Mouse (Mus musculus): ENCODE measurements at regions not wholly inside any gene's neighbourhood (a gene's known extent, or its start where the extent isn't known, plus 50 kb on each side); places are given as distances from the start of the nearest gene placed in this dataset.
A peak's percentile ranks its signal among the peaks of the same experiment; 100 is the strongest.

DNA sequence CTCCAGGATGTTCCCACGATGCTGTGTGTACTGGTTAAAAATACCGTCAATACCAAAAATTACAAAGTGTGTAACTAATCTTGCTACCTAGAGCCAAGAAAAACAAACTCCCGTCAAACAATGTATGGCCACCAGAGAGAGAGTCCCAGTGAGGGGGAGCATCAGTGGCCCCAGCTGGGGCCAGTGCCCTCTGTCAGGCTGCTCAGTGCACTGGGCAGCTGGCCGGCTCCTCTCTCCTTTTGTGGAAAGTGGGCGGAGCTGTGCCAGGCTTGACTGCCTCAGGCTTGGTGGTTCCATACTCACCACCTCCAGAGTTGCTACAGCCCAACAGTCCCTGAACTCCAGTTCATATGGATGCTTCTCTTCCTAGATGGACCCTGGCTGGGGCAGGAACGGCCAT is 53.8 kb upstream of the Sept5 start:
- no peak for DNase-seq (ENCODE audit: low spot score)

DNA sequence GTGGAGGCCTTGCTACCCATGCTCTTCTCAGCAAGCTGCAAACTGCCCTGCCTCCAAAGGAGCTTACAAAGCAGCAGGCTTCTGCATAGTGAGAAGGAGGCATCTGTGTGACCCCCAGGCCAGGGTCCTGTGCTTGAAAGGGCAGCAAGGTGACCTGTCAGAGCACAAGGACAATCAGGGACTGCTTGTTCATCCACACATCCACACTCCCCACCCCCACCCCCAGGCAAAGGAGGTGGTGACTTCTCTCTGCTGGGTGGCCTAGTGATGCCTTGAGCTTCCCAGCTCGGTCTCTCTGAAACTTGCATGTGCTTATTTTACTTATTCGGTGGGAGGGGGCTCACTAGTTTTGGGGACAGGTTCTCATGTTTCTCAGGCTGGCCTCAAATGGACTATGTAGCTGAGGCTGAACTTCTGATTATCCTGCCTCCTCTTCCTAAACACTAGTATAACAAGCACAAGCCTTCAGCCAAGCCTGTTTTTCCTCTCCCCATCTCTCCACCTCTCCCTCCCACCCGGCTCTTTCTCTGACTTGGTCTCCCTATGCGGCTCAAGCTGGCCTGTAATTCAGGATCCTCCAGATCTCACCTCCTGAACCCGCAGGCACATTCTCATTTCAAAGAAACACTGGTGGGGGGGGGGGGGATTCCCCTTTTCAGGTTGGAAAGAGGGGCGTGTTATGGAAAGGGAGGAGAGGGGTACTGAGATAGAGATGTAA is 56.4 kb upstream of the Sept5 start:
- DNase-seq (ENCODE audit: low spot score) = peak; percentile 9

GRCm38 (mm10) chr16:18686916-18687315 is 57.2 kb upstream of the Sept5 start:
- DNase-seq (ENCODE audit: low spot score) = peak; percentile 87

DNA sequence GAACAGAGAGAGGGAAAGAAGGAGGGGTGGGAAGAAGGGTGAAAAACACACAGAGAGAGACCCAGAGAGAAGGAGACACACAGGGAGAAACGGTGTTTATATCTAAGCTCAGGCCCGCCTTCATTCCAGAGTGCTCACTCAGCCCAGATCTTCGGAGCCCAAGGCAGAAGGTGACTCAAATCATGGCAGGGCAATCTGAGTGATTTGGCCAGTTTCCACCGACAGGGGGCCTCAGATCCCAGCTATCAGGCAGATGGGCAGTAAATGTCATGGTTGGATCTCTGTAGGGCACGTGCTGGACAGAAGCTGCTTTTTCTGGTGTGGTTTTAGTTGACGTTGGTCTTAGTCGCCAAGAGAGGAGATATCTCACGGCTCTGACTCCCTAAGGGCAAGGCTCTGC is 57.6 kb upstream of the Sept5 start:
- peak; percentile 70 for DNase-seq (ENCODE audit: low spot score)

DNA sequence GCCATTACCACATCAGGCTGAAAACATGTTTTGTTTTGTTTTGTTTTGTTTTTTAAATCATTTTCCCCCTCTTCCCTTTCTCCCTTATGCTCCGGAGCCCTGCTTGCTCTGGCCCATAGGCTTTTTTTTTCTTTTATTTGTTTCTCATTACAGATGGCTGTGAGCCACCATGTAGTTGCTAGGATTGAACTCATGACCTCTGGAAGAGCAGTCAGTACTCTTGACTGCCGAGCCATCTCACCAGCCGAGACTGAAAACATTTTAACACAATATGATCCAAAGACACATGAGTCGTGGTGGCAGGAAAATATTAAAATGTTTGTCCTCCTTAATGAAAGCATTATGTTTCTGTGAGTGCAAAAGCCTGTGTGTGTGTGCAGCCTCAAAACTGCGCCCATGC is 65.8 kb upstream of the Sept5 start:
- no peak for DNase-seq (ENCODE audit: low spot score)

GRCm38 (mm10) chr16:18696074-18696819 is 66.5 kb upstream of the Sept5 start:
- peak; percentile 48 for DNase-seq (ENCODE audit: low spot score)

- DNase-seq (ENCODE audit: low spot score) = no peak
These were observed 67.0 kb upstream of the Sept5 start for GRCm38 (mm10) chr16:18696820-18697168.

DNA sequence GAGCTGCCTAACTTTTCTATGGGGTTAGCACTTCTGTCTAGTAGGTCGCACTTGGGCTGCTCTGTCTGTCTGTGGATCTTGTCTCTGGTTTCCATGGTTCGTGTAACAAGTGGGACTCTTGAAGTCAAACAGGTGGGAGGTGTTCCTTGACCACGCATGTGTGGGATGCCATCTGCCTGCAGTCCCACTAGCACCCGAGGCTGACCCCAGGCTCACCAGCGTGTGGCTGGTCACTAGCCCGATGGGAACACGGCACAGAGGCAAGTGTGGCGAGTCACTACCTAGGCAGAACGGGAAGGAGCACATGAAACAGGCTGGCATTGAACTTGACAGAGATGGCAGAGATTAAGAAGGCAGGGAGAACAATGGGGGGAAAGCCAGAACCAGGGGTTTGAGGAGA is 72.5 kb upstream of the Cldn5 start:
- no peak for DNase-seq (ENCODE audit: low spot score)

GRCm38 (mm10) chr16:18705028-18705648 is 71.5 kb upstream of the Cldn5 start:
- no peak for DNase-seq (ENCODE audit: low spot score)

DNA sequence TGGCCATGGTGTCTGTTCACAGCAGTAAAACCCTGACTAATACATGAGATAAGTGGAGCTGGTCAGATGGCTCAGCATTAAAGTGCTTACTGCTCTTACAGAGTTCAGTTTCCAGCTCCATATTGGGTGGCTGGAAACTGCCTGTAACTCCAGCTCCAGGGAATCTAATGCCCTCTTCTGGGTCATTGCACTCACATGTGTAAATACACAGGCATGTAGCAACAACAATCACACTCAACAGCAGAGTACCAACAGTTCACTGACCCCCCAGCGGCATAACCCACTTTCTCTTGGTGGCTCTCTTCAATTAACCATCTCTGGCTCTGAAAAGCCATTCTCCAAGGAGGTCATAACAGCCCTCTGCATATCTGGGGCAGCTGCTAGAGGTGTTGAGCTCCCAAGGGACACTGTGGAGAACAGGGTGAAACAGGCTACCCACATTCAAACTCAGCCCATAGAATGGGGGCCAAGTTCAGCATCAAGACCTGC is 65.0 kb upstream of the Cldn5 start:
- DNase-seq (ENCODE audit: low spot score) = no peak

- no peak for DNase-seq (ENCODE audit: low spot score)
These were observed 63.6 kb upstream of the Cldn5 start for GRCm38 (mm10) chr16:18713017-18713416.

DNA sequence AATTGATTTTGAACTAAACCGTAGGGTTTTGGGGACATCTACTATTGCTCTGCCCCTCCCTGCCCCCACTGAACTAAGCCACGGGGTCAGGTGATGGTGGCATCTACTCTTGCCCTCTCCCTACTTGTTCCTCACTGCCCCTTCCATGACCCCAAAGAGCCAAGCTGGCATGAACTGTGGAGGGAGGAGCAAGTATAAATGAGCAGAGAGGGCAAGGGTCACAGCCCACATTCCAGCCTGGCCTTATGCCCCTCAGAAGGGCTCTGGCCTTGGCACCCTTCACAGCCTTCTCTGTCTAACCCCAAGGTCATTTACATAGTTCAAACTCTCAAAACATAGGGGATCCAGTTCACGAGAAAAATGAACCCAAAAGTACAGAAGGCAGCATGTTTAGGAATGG is 61.3 kb upstream of the Cldn5 start:
- no peak for DNase-seq (ENCODE audit: low spot score)

GRCm38 (mm10) chr16:18718040-18718439 is 58.6 kb upstream of the Cldn5 start:
- no peak for DNase-seq (ENCODE audit: low spot score)

DNA sequence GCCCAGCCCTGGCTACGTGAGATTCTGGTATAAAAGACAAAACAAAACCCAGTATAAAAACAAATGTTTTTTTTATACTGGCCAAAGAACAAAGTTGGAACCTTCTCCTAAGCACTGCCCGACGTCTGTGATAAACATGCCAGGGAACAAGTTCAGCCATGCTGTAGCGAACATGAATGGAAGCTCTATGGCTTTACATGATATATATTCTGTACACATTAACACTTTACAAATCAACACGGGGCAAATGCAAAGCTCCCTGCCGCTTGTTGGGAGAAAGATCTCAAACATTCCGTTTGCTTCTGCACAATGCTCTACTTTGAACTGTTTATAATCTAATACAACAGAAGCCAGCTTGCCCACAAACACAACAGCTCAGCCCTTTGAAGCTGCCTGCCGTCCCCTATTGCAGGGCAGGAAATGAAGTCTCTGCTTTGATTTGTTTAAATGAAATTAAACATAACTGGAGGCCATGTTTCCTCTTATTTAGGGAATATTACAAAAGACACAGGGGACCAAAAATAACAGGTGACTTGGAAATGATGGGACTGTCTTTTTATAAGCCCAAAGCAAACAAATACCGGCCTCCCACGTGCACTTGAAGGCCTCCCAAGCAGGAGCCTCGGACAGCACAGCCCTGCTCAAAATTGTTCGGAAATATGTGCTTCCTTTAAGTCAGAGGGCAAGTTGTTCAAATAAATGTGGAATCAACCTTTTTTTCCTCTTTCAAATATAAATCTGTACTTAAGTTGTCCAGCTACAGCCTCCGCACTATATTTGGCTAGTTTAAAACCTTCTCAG is 56.0 kb upstream of the Cldn5 start:
- no peak for DNase-seq (ENCODE audit: low spot score)

DNA sequence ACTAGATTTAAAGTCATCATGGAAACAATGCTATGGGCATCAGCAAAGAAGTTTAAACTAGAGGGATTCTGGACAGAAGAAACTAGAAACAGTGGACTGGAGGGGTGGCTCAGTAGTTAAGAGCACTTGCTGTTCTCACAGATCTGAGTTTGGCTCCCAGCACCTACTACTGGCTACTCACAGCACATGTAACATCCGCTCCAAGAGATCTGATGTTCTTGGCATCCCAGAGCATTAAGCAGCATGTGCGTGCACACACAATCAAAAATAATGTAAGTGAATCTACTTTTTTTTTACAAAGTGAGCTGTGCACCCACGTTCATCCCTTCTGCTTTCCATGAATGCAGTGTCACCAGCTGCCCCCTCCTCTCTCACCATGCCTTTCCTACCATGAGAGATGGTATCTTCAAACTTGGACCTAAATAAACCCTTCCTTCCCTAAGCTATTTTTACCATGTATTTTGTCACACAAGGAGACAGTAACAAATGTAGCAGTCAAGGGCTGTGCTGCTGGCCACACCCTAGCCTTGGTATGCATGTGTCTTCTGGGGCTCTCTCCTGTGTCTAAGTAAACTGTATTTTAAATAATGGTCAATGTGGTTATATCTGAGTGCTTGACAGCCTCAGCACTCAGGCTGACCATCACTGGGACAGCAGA is 53.3 kb upstream of the Cldn5 start:
- DNase-seq (ENCODE audit: low spot score) = no peak

DNA sequence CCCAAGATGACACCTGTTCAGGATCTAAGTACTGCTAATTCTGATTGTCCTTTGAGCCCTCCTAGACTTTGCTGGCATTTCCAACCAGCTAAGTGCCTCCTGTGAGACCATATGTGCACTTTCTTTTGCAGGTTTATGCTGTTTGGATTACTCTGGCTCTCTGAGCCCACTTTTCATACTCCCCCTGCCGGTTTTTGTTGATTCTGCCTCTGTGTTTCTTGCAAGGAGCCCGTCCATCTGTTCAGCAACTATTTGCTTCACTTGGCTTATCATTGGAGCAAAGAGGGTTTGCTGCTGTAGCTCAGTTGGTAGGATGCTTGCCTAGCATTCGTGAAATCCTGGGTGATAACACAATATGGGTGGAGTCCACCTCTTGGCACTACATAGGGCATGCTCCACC is 52.8 kb upstream of the Cldn5 start:
- DNase-seq (ENCODE audit: low spot score) = no peak

GRCm38 (mm10) chr16:18724706-18725105 is 51.9 kb upstream of the Cldn5 start:
- no peak for DNase-seq (ENCODE audit: low spot score)
